Mouse (Mus musculus) lung, adult 2 months (tissue): ENCODE measurements around the gene Lipc.

Source experiments
- CTCF ChIP-seq: fragments of 200-500 bp; IDR thresholded peaks from 2 replicates; pipeline ENCODE4 v1.5.1; 2011; ENCODE audit warnings: mild to moderate bottlenecking, low read length, control low read depth; ENCODE audit not compliant: insufficient read depth
- POLR2A ChIP-seq: fragments of 200-500 bp; IDR thresholded peaks from 2 replicates; pipeline ENCODE4 v1.6.1; 2011; ENCODE audit warnings: low read depth, mild to moderate bottlenecking, control low read depth, low read length, borderline replicate concordance; ENCODE audit errors: extremely low read depth

- no peak for TF ChIP-seq POLR2A
- TF ChIP-seq CTCF: no peak
Measured at GRCm38 (mm10) chr9:70794643-70795438, 157.2 kb downstream of the Lipc start.
